Mouse (Mus musculus) fat pad, adult 2 months (tissue): ENCODE results near the gene Olfr20.
"Not testable (repeated sequence)": the region's sequence is repeated elsewhere in the genome, so short reads cannot be mapped to it uniquely, and the experiment has no call there.

Source experiments
- DNase-seq: peaks from one replicate; pipeline ENCODE4 v3.0.0-alpha.2; 2011; ENCODE audit warnings: low read depth, low spot score; ENCODE audit errors: extremely low read depth

Olfr20 gene

DNA sequence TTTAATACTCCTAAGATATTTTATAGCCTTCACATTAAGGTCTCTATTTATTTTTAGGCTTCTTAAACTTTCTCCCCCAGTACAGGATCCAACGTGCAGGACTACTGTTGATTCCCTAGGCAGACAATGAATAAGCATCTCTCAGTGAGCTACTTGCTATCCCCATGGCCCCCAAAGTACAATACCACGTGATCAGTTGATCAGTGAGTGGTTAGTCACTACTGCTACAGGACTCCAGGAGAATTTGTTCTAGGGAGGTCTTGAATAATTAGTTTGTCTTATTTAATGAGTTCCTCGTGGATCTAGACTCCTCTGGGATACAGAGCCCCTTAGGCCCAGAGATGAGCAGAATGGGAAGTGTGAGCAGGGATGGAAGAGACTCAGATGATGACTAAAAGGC lies at the start of gene Olfr20:
Olfr20 (plus strand) TSS at position 301 of the 400 bp plus-strand sequence.
- no peak for DNase-seq

DNA sequence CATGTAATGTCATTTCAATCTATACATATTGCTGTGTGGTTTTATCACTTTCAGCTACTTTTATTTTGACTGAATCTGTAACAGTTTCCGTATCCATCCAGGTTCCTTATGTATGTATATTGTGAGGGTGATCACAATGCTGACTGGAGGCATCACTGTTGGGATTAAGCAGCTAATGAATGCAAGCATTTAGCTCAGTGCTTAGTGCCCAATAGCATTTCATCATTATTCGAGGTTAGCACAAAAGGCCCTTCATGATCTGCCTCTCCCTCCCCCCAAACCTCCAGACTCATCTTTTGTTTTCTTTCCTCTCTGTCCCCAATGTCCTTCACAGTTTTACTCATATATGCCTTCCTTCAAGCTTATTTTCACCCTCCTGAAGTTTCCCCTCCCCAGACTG lies 47.5 kb upstream of the Olfr20 start:
- DNase-seq, result no peak

DNA sequence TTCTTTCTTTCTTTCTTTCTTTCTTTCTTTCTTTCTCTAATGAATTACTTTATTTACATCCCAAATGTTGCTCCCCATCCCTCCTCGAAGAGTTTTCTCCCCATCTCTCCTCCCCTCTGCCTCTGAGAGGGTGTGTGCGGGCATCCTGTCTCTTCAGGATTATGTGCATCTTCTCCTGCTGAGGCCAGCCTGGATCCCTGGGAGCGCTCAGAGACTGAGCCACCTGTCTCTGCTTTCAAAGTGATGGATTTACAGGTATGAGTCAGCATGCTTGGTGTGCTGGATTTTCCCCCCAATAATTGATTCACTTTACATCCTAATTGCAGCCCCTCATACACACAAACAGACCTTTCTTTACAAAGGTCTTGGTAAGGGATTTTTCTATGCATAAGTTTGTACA lies 34.6 kb upstream of the Olfr20 start:
- DNase-seq, result no peak

DNA sequence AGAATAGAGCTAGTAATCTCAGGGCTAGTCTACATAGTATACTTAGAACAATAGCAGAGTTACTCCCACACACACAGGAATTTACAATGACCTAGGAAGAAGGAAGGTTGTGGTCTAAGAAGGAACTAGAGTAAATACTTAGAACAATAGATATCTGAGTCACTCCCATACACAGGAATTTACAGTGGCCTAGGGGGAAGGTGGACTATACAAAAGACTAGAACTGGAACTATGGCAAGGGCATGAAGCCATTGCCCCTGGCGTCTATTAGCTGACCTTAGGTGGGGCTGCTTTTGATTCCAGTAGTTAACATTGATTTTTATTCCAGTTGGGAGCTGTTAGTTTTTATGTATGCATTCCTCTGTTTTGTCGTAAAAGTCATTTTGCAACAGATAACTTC lies 32.0 kb upstream of the Olfr20 start:
- DNase-seq, result peak; percentile 3

DNA sequence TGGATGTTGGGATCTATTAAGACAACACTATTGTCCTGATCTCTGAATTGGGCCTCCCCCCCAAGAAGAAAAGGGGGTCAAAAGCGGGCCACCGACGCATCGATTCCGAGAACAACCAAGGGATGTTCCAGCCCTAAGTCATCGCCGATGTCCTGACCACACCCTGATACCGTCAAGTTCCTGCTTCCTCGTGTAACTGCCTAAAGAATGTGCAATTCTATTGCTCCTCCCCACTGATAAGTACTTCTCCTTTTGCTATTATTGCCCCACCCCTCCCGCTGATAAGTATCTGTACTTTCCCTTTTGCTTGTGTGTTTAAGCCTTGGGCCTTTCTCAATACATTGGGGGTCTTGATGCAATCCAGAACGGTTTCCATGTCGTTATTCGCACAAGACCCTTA lies 29.5 kb upstream of the Olfr20 start:
- DNase-seq, result not testable (repeated sequence)

DNA sequence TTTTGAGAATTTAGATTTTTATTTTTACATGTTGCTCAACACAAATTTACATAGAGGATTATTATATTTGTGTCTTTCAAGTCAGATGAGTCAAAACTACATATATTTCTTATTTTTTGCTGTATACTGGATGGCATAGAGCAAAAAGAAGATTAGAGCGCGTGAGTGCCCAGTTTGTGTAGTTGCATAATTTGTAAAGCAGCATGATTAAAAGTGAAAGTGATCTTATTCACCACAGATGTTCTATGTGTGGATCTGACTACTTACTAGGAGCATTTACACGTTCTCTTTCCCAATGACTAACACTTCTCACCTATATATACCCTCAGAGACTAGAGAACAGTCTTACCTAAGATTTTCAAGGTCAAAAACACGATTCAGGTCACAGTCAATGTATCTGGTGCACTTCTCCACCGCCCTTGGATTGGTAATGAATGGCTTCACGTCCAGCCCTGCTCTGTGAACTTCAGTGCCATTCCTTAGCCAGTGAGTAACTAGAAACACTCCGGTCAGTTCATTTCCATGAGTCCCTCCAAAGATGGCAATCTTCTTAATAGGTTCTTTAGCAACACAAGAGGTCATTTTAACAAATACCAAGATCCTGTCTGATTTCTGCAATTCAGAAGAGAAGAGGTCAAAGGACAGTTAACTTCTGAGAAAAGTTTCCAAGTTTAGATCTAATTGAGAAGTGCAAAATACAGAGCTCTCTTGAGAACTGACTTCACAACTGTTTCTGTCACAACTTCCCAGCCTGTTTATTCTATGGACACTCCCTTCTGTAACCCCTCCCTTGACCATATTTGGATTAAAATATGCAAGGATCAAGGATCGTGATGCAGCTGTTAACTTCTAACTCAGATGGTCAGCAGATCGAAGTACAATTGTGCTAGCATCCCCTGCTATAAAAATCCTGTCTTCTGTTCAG lies 26.4 kb upstream of the Olfr20 start:
- no peak for DNase-seq

DNA sequence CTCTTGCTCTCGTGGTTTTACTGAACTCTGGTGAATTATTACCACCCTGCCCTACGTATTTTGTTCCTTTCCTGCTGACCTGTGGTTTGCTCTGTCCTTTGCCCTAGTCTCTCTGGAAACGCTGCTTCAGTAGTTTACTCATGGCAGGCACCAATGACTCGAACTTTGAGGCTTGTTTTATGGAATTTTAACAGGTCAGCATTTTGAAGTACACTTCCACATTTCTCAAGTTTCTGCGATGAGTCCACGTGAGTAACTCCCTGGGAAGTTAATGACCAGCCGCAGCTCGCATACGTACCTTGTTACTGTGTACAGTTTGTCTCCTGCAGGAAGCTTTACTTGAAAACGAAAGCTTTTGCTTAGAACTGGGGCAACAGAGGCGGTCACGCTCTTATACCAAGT lies 24.1 kb upstream of the Olfr20 start:
- no peak for DNase-seq

DNA sequence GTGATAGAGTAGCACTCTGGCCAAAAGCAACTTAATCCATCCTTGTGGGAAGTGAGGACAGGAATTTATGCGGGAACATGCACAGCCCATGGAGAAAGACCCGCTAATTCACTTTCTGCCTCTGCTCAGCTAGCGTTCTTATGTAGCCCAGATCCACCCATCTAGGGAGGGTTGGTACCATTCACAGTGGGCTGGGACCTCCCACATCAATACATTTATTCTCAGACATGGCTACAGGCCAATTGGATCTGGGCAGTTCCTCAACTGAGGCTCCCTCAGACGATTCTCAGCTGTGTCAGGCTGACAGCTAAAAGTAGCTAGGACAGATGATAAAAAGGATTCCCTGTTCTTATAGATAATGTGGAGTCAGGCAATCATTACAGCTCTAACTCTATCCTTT lies 23.2 kb upstream of the Olfr20 start:
- no peak for DNase-seq

DNA sequence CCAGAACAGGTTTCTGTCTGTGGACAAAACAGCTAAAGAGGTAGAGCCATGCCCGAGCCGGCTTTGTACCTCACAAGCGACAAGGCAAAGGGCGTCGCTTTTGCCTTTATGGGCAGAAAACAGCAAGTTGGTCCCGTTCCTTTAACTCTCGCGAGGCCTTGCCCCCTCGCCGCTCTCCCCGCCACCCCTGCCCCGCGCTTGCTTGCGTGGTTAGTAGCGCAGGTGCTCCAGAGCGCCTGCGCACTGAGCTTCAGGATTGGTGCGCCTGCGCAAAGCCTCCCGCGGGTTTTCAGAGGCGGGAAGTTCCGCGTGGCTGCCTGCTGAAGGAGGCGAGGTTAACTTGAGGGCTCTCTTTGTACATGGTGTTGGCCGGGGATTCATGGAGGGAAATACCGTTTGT lies 21.1 kb upstream of the Olfr20 start, which contains the start of the genes Aspa, Gm49340 and Spata22:
Aspa (minus strand) TSS at position 155 of the 400 bp plus-strand sequence.
Gm49340 (plus strand) TSS at position 300 of the 400 bp plus-strand sequence.
Spata22 (plus strand) TSS at position 300 of the 400 bp plus-strand sequence.
- DNase-seq, result no peak

DNA sequence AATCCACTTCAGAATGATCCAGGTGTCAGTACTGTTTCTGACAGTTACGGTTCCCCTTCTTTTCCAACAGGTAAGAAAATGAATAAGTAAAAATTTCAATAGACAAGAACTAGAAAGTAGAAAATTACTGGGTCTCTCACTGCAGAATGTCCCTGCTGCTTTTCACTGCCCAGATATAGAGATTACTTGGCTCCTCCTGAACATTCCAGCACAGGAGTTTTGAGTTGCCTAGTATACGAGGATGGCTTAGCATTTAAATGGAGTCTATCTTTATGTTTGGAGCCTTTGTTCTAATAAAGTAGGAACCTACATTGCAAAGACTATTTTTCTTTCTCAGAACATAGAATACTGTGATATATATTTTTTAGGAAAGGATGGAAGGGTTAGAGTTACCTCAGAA lies 17.2 kb upstream of the Olfr20 start:
- DNase-seq, result no peak

DNA sequence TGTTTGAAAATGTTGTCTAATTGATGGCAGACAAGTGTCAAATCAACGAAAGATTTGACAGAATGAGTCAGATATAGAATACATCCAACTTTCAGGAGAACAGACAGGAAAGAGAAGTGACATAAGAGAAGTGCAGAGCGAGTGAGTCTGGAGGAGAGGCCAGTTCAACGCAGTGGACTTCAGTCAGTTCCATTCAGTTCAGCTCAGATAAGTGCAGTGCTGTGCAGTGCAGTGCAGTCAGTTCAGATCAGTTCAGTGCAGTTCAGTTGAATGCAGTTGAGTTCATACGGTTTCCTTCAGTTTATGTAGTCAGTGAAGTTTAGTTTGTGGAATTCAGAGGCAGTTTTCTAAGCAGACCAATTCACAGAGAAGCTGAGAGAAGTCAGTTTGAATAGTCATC lies 13.7 kb upstream of the Olfr20 start:
- no peak for DNase-seq

DNA sequence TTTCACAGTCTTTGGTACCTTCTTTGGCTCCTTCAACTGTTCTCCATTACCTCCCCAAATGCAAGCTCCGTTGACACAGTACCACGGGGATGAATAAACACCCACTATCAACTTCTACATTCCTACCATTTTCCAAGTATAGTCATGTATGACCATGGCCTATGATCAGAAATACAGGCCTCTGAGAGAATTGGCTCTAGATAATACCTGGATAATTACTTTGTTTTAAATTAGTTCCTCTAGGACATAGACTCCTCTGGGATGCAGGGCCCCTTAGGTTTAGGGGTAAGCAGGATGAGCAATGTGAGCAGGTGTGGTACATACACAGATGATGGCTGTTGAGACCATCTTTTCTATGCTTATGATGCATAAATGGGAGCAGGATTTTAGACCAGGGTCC lies 20.4 kb downstream of the Olfr20 start, which contains the start of gene Olfr376:
Olfr376 (plus strand) TSS at position 301 of the 400 bp plus-strand sequence.
- DNase-seq, result no peak

DNA sequence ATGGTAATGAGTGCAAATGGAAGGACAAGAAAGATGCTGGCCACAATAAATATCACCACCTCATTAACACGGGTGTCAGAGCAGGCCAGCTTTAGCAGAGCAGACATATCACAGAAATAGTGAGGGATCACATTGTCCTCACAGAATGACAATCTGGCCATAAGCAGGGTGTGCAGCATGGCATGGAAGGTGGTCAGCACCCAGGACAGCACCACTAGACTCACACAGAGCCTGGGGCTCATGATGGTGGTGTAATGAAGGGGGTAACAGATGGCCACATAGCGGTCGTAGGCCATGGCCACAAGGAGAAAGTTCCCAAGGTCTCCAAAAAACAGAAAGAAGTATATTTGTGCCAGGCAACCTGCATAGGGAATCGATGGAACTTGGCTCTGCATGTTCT lies 44.8 kb downstream of the Olfr20 start:
- no peak for DNase-seq

DNA sequence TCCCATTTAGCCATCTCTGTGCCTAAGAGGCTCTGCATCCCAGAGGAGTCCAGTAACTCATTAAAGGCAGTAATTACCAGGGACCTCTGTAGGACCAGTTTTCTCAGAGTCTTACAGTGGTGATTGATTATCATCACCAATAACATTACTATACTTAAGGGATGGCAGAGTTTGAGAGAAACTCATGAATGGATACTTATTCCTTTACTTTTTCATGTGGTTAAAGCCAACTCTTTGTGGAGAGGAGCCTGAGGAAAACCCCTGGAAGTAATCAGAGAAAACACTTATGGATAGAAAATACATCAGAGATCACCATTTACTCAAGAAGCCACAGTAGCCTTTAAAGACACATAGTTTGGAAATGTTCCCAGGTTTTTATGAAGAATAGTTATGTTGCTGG lies 48.9 kb downstream of the Olfr20 start, which contains the start of gene Olfr1:
Olfr1 (minus strand) TSS at position 101 of the 400 bp plus-strand sequence.
- DNase-seq, result no peak
